Mouse (Mus musculus) forebrain, postnatal 0 days (tissue): ENCODE data around the gene Bcdin3d. TPM values are rescaled to one million over a fixed set of nuclear protein-coding genes. Genes with fewer than 3 reads are reported as not detected.
A peak's percentile ranks its signal among the peaks of the same experiment; 100 is the strongest.
"Not testable (repeated sequence)": the region's sequence is repeated elsewhere in the genome, so short reads cannot be mapped to it uniquely, and the experiment has no call there.

ENCODE experiments used
- ATAC-seq: fragments of 200-750 bp; cut with Nextera tagmentation; 2 replicates; pipeline ENCODE4 v1.8.0; 2017; ENCODE audit warnings: mild to moderate bottlenecking, moderate library complexity
- DNase-seq: peaks from one replicate; pipeline ENCODE4 v3.0.0-alpha.2; 2015
- H3K27ac ChIP-seq: fragments of 300-500 bp; sonication (generic); 2 replicates; pipeline ENCODE4 v1.5.1; 2014; ENCODE audit warnings: low read depth, mild to moderate bottlenecking, antibody characterized with exemption, low read length, moderate library complexity, mixed read lengths
- H3K27me3 ChIP-seq: fragments of 300-500 bp; sonication (generic); 2 replicates; pipeline ENCODE4 v1.6.1; 2014; ENCODE audit warnings: mild to moderate bottlenecking, low read length, mixed read lengths; ENCODE audit not compliant: insufficient read depth
- H3K36me3 ChIP-seq: fragments of 300-500 bp; sonication (generic); 2 replicates; pipeline ENCODE4 v1.6.1; 2014; ENCODE audit warnings: mild to moderate bottlenecking, moderate library complexity; ENCODE audit not compliant: insufficient read depth
- H3K4me1 ChIP-seq: fragments of 300-500 bp; sonication (generic); 2 replicates; pipeline ENCODE4 v1.6.1; 2014; ENCODE audit warnings: antibody characterized with exemption; ENCODE audit not compliant: insufficient read depth
- H3K4me2 ChIP-seq: fragments of 300-500 bp; sonication (generic); 2 replicates; pipeline ENCODE4 v1.6.1; 2014; ENCODE audit warnings: low read depth, mild to moderate bottlenecking, moderate library complexity
- H3K4me3 ChIP-seq: fragments of 300-500 bp; sonication (generic); 2 replicates; pipeline ENCODE4 v1.5.1; 2014; ENCODE audit warnings: low read depth, low read length, mixed read lengths
- H3K9ac ChIP-seq: fragments of 300-500 bp; sonication (generic); 2 replicates; pipeline ENCODE4 v1.6.1; 2014; ENCODE audit warnings: mild to moderate bottlenecking
- H3K9me3 ChIP-seq: fragments of 300-500 bp; sonication (generic); 2 replicates; pipeline ENCODE4 v1.6.1; 2016; ENCODE audit warnings: low read length
- CTCF ChIP-seq: sonication (generic); IDR thresholded peaks from 2 replicates; pipeline ENCODE4 v1.5.1; 2016; ENCODE audit warnings: antibody characterized with exemption, control low read depth, low read depth
- WGBS: fragments of 180-500 bp; shearing (Covaris S2); extraction: QIAGEN DNeasy Blood & Tissue Kit; methylation state at CpG from one replicate; pipeline ENCODE4 v1.1.7; 2014; 5-methylcytosine and 5-hydroxymethylcytosine counted together
- polyA plus RNA-seq: library from polyadenylated mRNA; unstranded; fragments of >200 nt; fragmentation: Nextera tagmentation; extraction: Ambion mirVana; gene quantifications from 2 replicates; pipeline ENCODE4 v1.2.1, GENCODE M21; 2015
- total RNA-seq: library from RNA; depleted of rRNA; stranded (reverse); fragments of >200 nt; gene quantifications from 2 replicates; pipeline ENCODE4 v1.2.3, GENCODE M21; 2014

Gene Bcdin3d
- total and polyA plus RNA-seq, 2 experiments from 2014 or later = 12.1 to 15.7 TPM

DNA sequence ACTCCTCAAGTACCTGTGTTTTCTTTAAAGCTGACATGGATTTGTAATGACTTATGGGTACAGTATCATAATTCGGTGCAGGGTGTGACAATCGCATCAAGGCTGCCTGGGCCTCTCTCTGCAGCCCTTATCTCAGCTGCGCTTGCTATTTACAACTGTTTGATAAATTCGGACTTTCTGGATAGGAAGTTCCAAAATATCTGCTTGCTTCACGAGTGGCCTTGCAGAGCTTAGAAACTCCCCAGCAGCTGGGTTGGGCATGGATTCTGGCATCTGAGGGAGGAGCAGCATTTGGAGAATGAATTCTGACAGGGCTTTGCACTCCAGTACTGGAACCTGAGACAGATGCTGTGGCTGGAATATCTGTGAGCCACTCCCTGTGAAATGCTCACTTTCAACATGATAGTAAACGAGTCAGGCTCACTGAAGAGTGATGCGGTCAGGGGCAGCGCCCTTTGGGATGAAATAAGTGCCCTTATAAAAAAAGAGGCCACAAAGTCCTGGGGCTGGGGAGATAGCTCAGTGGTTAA is 24.7 kb downstream of the Bcdin3d start:
- Histone ChIP-seq H3K36me3 (peaks cover 6% of the 10 kb centered on the region; the same call in 1 of the 2 replicates), H3K9me3 (no peaks in the 10 kb centered on the region), H3K4me3 (no peak overlapping the region), H3K27ac (no peak overlapping the region), H3K9ac (no peak overlapping the region), H3K4me1 (0 out of 2 replicates have a peak, but pooled peaks cover under 1% of the 10 kb centered on the region), H3K27me3 (no peaks in the 10 kb centered on the region), H3K4me2 (no peak overlapping the region)
- ATAC-seq (no peak), DNase-seq (no peak)
- no peak for TF ChIP-seq CTCF
- 90% methylated on average over 8 of the region's 8 CpGs for WGBS

GRCm38 (mm10) chr15:99449131-99449750 is 25.3 kb downstream of the Bcdin3d start:
- H3K4me1 ChIP-seq = no peaks in the 10 kb centered on the region
- H3K4me2 ChIP-seq = no peak overlapping the region
- peaks cover 6% of the 10 kb centered on the region; the same call in 1 of the 2 replicates for H3K36me3 ChIP-seq
- no peaks in the 10 kb centered on the region for H3K27me3 ChIP-seq
- no peaks in the 10 kb centered on the region for H3K9me3 ChIP-seq
- H3K9ac ChIP-seq = no peak overlapping the region
- ATAC-seq (peak; percentile 81), DNase-seq (peak; percentile 22)
- TF ChIP-seq CTCF = no peak
- WGBS = 41% methylated on average over 9 of the region's 9 CpGs
- peak overlapping the region; percentile 45 for H3K27ac ChIP-seq
- H3K4me3 ChIP-seq = no peak overlapping the region

DNA sequence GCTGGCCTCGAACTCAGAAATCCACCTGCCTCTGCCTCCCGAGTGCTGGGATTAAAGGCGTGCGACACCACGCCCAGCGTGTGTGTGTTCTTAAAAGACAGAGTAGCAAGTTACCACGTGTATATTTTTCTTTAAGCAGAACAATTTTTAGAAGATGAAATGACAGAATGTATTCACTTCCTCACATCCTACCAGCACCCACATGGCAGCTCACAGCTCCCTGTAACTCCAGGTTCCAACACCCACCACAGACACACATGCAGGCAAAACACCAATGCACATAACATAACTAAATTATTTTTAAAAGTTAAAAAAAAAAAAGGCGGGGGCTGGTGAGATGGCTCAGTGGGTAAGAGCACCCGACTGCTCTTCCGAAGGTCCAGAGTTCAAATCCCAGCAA is 28.4 kb downstream of the Bcdin3d start:
- H3K9me3 ChIP-seq, H3K27me3 ChIP-seq, H3K27ac ChIP-seq, H3K9ac ChIP-seq, H3K36me3 ChIP-seq, H3K4me2 ChIP-seq, DNase-seq, ATAC-seq, H3K4me3 ChIP-seq, H3K4me1 ChIP-seq: not testable (repeated sequence)
- WGBS = 90% methylated on average over 10 of the region's 10 CpGs

- Histone ChIP-seq H3K4me3 (no peak overlapping the region), H3K4me1 (no peaks in the 10 kb centered on the region), H3K27me3 (no peaks in the 10 kb centered on the region), H3K36me3 (peaks cover 5% of the 10 kb centered on the region; the same call in 1 of the 2 replicates), H3K9me3 (no peaks in the 10 kb centered on the region), H3K4me2 (no peak overlapping the region), H3K9ac (no peak overlapping the region), H3K27ac (no peak overlapping the region)
- ATAC-seq = no peak
- TF ChIP-seq CTCF = no peak
- 53% methylated on average over 6 of the region's 6 CpGs for WGBS
- DNase-seq = no peak
Measured at GRCm38 (mm10) chr15:99445567-99445966, 29.0 kb downstream of the Bcdin3d start.

- no peak overlapping the region for H3K9ac ChIP-seq
- no peaks in the 10 kb centered on the region for H3K27me3 ChIP-seq
- H3K4me1 ChIP-seq = no peaks in the 10 kb centered on the region
- no peak for TF ChIP-seq CTCF
- DNase-seq = no peak
- whole genome bisulfite sequencing = 90% methylated on average over 7 of the region's 7 CpGs
- peaks cover 14% of the 10 kb centered on the region for H3K36me3 ChIP-seq
- no peak overlapping the region for H3K27ac ChIP-seq
- H3K4me3 ChIP-seq = no peak overlapping the region
- H3K4me2 ChIP-seq = no peak overlapping the region
- ATAC-seq = no peak
- H3K9me3 ChIP-seq = no peaks in the 10 kb centered on the region
Measured at GRCm38 (mm10) chr15:99442358-99442757, 32.2 kb downstream of the Bcdin3d start.

GRCm38 (mm10) chr15:99440816-99441457 is 33.6 kb downstream of the Bcdin3d start:
- ATAC-seq (peak; percentile 12; the same call in 1 of the 2 replicates), DNase-seq (peak; percentile 24)
- H3K27ac ChIP-seq = peak overlapping the region; percentile 75
- H3K9ac ChIP-seq = no peak overlapping the region
- no peaks in the 10 kb centered on the region for H3K4me1 ChIP-seq
- peaks cover 14% of the 10 kb centered on the region for H3K36me3 ChIP-seq
- TF ChIP-seq CTCF = no peak
- H3K27me3 ChIP-seq = no peaks in the 10 kb centered on the region
- no peak overlapping the region for H3K4me2 ChIP-seq
- 31% methylated on average over 8 of the region's 8 CpGs for WGBS
- no peaks in the 10 kb centered on the region for H3K9me3 ChIP-seq
- H3K4me3 ChIP-seq = no peak overlapping the region
